Mouse (Mus musculus) embryonic facial prominence, embryonic 15.5 days (tissue): ENCODE measurements around the gene Myef2. TPM values are rescaled to one million over a fixed set of nuclear protein-coding genes. Genes with fewer than 3 reads are reported as not detected.
"Not testable (repeated sequence)": the region's sequence is repeated elsewhere in the genome, so short reads cannot be mapped to it uniquely, and the experiment has no call there.

ENCODE experiments used
- ATAC-seq: fragments of 200-750 bp; cut with Nextera tagmentation; 2 replicates; pipeline ENCODE4 v1.8.0; 2017; ENCODE audit warnings: low read depth, moderate TSS enrichment; ENCODE audit not compliant: insufficient number of reproducible peaks, low FRiP score, low TSS enrichment
- H3K27ac ChIP-seq: fragments of 300-500 bp; sonication (generic); replicated peaks from 2 replicates; pipeline ENCODE4 v1.5.1; 2015; ENCODE audit warnings: mild to moderate bottlenecking, inconsistent platforms
- H3K27me3 ChIP-seq: fragments of 300-500 bp; sonication (generic); 2 replicates; pipeline ENCODE4 v1.6.1; 2015; ENCODE audit warnings: inconsistent platforms
- H3K36me3 ChIP-seq: fragments of 300-500 bp; sonication (generic); 2 replicates; pipeline ENCODE4 v1.6.1; 2015; ENCODE audit warnings: mild to moderate bottlenecking, inconsistent platforms
- H3K4me1 ChIP-seq: fragments of 300-500 bp; sonication (generic); 2 replicates; pipeline ENCODE4 v1.6.1; 2015; ENCODE audit warnings: inconsistent platforms
- H3K4me2 ChIP-seq: fragments of 300-500 bp; sonication (generic); replicated peaks from 2 replicates; pipeline ENCODE4 v1.6.1; 2015; ENCODE audit warnings: mild to moderate bottlenecking, inconsistent platforms
- H3K4me3 ChIP-seq: fragments of 300-500 bp; sonication (generic); replicated peaks from 2 replicates; pipeline ENCODE4 v1.5.1; 2015; ENCODE audit warnings: mild to moderate bottlenecking, inconsistent platforms
- H3K9ac ChIP-seq: fragments of 300-500 bp; sonication (generic); 2 replicates; pipeline ENCODE4 v1.6.1; 2015; ENCODE audit warnings: inconsistent platforms
- H3K9me3 ChIP-seq: fragments of 300-500 bp; sonication (generic); replicated peaks from 2 replicates; pipeline ENCODE4 v1.6.1; 2016; ENCODE audit warnings: inconsistent platforms
- WGBS: fragments of 180-500 bp; shearing (Covaris S2); methylation state at CpG from one replicate; pipeline ENCODE4 v1.1.7; 2015; 5-methylcytosine and 5-hydroxymethylcytosine counted together
- polyA plus RNA-seq: library from polyadenylated mRNA; unstranded; fragments of >200 nt; fragmentation: Nextera tagmentation; extraction: Ambion mirVana; gene quantifications from 2 replicates; pipeline ENCODE4 v1.2.1, GENCODE M21; 2015

The Myef2 gene
- polyA plus RNA-seq, 1 experiment from 2014 or later = 79.2 TPM

DNA sequence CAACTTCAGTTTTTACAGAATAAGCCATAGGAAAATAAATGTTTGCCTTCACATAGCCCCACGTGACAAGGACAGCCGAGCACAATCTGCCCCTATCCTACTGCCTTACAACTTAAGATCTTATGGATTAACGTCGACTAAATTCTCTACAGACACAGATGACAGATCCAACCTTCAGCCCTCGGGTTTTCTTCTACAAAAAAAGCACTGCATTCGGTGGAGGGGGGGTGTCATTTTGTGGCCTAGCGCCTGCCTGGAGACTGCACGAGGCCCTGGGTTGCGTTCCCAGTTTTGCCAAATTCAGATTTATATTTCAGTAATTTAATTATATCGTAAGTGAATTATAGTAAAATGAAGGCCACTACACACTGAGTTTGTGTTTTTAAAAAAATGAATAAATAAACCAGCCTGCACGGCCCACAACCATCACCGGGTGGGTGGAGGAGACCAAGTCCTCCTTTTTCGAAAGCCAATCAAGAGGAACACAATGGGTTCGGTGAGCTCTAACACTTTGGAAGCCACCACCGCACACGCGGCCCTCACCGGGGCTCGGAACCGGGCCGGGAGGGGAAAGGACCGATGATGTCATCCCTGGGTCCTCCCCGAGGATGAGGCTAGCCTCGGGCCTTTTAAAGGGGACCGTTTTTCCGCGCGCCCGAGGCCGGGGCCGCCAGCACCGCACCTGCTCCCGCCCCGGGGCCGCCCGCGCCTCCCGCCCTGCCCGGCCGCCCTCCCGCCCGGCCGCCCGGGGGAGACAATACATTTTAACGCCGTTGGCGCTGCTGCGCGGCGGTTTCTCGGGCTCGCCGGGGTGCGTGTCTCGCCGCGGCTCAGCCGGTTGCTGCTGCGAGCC is 611 bp downstream of the Myef2 start:
- H3K9me3 ChIP-seq = no peaks in the 10 kb centered on the region
- H3K4me1 ChIP-seq = no peaks in the 10 kb centered on the region
- H3K4me3 ChIP-seq = peak overlapping the region; percentile 77
- no peaks in the 10 kb centered on the region for H3K27me3 ChIP-seq
- peak overlapping the region; percentile 76 for H3K9ac ChIP-seq
- peak; percentile 81 for ATAC-seq
- peak overlapping the region; percentile 68 for H3K4me2 ChIP-seq
- H3K27ac ChIP-seq = peak overlapping the region; percentile 89
- WGBS = under 1% methylated on average over 44 of the region's 59 CpGs
- no peaks in the 10 kb centered on the region for H3K36me3 ChIP-seq

DNA sequence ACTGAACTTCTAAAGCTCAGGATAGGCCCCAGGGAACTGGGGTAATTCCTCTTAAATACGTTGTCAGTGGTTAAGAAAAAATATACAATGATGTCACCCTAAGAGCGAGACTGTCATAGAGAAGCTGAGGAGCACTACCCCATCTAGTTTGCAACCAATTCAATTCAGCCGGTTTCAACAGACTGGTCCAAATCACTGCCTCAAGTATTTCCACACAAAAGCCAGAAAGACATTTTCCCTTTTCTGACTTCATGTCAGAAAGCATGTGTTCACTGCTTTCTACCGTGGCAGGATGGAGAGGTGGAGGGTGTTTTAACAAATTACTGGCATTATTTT is 1.2 kb downstream of the Myef2 start:
- H3K36me3 ChIP-seq = no peaks in the 10 kb centered on the region
- no peaks in the 10 kb centered on the region for H3K27me3 ChIP-seq
- no peaks in the 10 kb centered on the region for H3K9me3 ChIP-seq
- H3K27ac ChIP-seq = peak overlapping the region; percentile 89
- WGBS = 4% methylated on average over 4 of the region's 4 CpGs
- peak overlapping the region; percentile 68 for H3K4me2 ChIP-seq
- peak overlapping the region; percentile 76 for H3K9ac ChIP-seq
- H3K4me1 ChIP-seq = no peaks in the 10 kb centered on the region
- peak overlapping the region; percentile 77 for H3K4me3 ChIP-seq
- ATAC-seq = no peak

DNA sequence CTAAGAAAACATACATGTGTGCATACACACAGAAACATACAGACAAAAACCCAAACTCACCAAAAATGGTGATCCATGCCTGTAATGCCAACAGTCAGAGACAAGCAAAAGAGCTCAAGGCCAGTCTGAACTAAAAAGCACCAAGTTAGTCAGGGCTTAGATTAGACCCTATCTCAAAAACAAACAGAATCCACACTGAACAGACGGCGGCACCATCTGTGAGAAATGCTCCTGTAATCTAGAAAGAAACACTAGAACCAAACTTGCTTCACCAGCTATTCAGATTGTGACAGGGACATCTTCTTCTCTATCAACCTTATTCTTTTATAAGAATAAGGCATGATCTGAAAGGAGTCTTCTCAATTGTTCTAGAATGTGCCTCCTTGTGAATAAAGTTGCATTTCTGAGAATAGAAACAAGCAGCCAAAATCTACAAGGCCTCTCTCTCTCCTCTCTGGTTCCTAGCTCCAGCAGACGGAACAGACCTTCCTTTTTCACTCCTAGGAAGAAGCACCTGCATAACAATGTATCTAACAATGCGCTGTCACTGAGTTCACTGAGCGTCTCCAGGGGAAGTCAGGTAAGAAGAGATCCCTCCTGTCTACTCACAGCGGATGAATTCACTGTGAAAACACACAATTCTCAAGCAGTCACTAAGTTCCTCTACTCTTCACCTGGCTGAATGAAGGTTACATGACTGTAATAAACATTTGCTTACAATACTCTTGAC is 3.9 kb downstream of the Myef2 start:
- no peak overlapping the region for H3K4me2 ChIP-seq
- no peaks in the 10 kb centered on the region for H3K4me1 ChIP-seq
- WGBS = 79% methylated on average over 6 of the region's 6 CpGs
- H3K9me3 ChIP-seq = no peaks in the 10 kb centered on the region
- no peak overlapping the region for H3K4me3 ChIP-seq
- H3K36me3 ChIP-seq = peaks cover 11% of the 10 kb centered on the region; the same call in 1 of the 2 replicates
- no peak overlapping the region for H3K9ac ChIP-seq
- ATAC-seq = no peak
- no peak overlapping the region for H3K27ac ChIP-seq
- H3K27me3 ChIP-seq = no peaks in the 10 kb centered on the region

DNA sequence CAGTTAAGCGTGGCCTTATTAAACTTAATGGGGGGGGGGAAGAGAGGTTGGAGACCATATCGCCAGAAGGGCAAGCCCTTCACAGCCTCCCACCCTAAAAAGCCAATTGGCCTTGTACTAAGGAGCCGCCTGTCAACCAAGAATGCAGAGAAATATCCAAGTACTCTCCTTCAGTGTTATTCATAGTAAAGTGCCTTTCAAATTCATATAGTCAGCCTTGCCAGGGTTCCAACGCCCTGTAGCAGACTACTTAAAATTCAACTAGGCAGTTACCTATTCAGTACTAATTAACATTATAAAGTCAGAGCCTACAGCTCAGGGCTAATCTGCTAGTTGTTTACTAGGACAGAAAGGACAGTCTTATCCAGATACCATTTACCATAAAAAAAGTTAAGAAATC is 16.9 kb downstream of the Myef2 start:
- not testable (repeated sequence) for H3K4me2 ChIP-seq, H3K27ac ChIP-seq, H3K9ac ChIP-seq, ATAC-seq, H3K9me3 ChIP-seq, H3K4me1 ChIP-seq, H3K4me3 ChIP-seq, H3K27me3 ChIP-seq
- 96% methylated on average over 4 of the region's 4 CpGs for WGBS
- H3K36me3 ChIP-seq = peaks cover 40% of the 10 kb centered on the region

DNA sequence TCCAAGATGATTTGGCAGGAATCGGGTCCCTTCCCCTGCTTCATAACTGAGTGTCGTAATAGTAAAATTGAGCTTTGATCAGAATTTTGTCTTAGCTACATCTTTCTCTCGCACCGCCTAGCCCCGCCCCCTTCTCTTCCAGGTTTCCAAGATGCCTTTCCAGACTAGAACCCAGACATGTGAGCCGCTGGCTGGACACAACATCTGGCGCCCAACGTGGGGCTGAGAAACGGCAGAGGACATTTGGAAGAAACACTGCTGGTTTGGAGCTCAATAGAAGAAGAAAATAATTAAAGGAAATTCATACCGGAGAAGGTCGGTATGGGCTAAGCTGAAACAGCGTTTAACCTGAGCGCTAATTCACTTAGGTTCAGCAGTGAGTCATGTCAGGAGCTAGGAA is 19.0 kb downstream of the Myef2 start:
- not testable (repeated sequence) for H3K27ac ChIP-seq, H3K4me2 ChIP-seq, H3K9ac ChIP-seq, H3K27me3 ChIP-seq, H3K4me3 ChIP-seq, H3K4me1 ChIP-seq, H3K9me3 ChIP-seq, ATAC-seq
- WGBS = 93% methylated on average over 13 of the region's 13 CpGs
- peaks cover 47% of the 10 kb centered on the region for H3K36me3 ChIP-seq

DNA sequence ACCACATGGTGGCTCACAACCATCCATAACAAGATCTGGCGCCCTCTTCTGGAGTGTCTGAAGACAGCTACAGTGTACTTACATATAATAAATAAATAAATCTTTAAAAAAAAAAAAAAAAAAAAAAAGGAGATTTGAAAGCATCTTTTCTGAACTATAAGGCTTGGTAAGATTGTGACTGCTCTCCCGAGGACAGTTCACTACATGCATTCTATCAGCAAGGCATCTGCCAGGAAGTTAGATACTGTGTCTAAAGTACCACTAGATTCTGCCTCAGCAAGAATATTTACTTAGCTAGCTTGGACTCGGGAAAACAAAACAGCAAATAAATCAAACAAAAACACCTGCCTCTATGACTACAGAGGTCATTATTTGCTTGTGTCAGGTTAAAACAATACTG is 31.3 kb downstream of the Myef2 start:
- H3K9me3 ChIP-seq, H3K27me3 ChIP-seq, ATAC-seq, H3K4me2 ChIP-seq, H3K4me1 ChIP-seq, H3K4me3 ChIP-seq, H3K27ac ChIP-seq, H3K9ac ChIP-seq: not testable (repeated sequence)
- H3K36me3 ChIP-seq = peaks cover 33% of the 10 kb centered on the region
- WGBS = 85% methylated on average over 3 of the region's 3 CpGs

DNA sequence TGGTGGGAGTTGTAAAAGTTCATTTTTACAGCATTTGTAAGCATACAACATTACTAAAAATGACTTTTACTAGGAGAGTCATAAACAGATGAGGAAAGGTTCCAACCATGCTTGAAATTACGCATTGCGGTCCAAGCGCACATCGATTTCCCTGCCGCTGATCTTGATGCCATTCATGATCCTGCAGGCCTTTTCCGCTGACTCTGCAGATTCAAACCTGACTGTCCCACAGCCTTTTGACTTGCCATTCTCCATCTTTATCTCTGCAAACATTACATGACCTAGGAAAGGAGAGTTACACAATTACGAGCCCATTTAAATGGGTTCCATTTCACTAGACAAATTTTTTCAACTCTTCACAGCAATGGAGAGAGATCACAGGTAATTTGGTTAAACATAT is 34.7 kb downstream of the Myef2 start:
- Histone ChIP-seq H3K27ac (no peak overlapping the region), H3K9me3 (no peaks in the 10 kb centered on the region), H3K27me3 (no peaks in the 10 kb centered on the region), H3K9ac (no peak overlapping the region), H3K36me3 (peaks cover 28% of the 10 kb centered on the region), H3K4me1 (no peaks in the 10 kb centered on the region), H3K4me3 (no peak overlapping the region), H3K4me2 (no peak overlapping the region)
- WGBS = 96% methylated on average over 7 of the region's 7 CpGs
- no peak for ATAC-seq

DNA sequence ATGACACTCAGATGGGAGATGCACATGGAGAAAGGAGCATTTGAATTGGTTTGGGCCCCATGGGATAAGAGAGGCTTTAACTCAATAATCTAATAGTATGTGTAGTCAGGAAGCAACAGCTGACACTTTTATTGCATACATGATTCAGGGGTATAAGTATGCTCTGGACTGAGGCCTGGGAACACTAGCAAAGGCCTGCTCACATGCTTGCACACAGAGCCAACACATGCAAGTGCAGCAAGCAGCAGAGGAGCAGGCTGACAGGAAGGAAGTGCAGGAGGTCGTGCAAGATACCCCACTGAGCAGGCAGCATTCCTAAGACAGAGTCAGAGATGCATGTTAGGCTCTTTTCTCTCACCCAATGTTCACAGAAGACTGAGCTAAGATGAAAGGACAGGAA is 39.6 kb downstream of the Myef2 start:
- H3K4me3 ChIP-seq = no peak overlapping the region
- peaks cover 21% of the 10 kb centered on the region for H3K36me3 ChIP-seq
- no peak overlapping the region for H3K9ac ChIP-seq
- H3K27me3 ChIP-seq = no peaks in the 10 kb centered on the region
- no peak overlapping the region for H3K27ac ChIP-seq
- H3K9me3 ChIP-seq = no peaks in the 10 kb centered on the region
- WGBS = 17% methylated on average over 1 of the region's 1 CpGs
- H3K4me1 ChIP-seq = no peaks in the 10 kb centered on the region
- no peak for ATAC-seq
- no peak overlapping the region for H3K4me2 ChIP-seq

DNA sequence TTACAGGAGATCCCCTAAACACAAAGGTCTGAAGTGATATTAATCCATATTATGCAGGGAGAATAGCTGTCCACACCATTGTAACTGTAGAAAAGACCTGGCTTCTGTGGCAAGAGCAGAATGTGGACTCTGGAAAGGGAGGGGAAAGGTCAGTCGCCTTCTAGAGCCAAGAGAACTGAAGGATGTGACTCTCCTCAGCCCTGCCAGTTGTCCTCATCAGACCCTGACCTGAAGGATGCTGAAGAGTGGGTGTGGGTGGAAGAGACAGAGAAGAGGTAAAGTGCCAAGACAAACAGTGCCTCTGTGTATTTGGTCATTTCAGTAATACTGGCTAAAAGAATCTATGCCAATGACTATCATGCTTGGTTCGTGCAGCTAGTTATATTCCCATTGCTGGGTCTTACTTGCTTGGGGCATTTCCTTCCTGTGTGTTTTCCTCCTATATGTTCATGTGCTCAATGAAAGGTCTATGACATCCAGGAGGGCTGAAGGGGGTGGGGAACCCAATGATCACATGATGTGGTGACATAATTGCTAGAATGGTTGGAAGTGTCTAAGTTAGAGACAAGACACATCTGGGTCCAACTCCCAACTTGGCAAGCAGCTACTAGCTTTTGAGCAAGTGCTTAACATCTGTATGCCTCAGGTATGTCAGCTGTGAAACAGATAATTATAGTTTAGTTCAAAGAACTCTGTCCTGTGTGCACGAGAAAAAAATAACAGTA is 50.2 kb downstream of the Myef2 start:
- no peak overlapping the region for H3K4me3 ChIP-seq
- no peak overlapping the region for H3K9ac ChIP-seq
- no peaks in the 10 kb centered on the region for H3K36me3 ChIP-seq
- H3K4me2 ChIP-seq = no peak overlapping the region
- no peaks in the 10 kb centered on the region for H3K4me1 ChIP-seq
- ATAC-seq = no peak
- 69% methylated on average over 3 of the region's 3 CpGs for WGBS
- H3K27ac ChIP-seq = no peak overlapping the region
- H3K27me3 ChIP-seq = no peaks in the 10 kb centered on the region
- no peaks in the 10 kb centered on the region for H3K9me3 ChIP-seq

DNA sequence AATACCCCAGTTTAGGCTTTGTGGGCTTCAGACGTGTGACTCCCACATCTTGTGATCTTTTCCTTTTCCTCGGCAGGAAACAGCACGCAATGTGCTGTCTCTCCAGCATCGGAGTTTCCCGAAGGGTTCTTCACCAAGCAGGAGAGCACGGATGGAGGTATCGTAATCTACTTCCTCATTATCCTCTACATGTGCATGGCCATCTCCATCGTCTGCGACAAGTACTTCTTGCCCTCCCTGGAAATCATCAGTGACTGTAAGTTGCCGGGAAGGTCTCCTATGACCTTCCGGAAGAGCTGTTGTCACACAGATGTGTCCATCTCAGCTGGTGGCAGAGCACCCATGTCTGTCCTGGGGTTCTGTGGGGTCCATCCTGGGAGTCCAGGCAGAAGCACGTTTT is 54.8 kb downstream of the Myef2 start:
- Histone ChIP-seq H3K4me3 (no peak overlapping the region), H3K9ac (no peak overlapping the region), H3K36me3 (no peaks in the 10 kb centered on the region), H3K27me3 (no peaks in the 10 kb centered on the region), H3K4me2 (no peak overlapping the region), H3K4me1 (no peaks in the 10 kb centered on the region), H3K27ac (no peak overlapping the region), H3K9me3 (no peaks in the 10 kb centered on the region)
- ATAC-seq = no peak
- 85% methylated on average over 12 of the region's 12 CpGs for WGBS

DNA sequence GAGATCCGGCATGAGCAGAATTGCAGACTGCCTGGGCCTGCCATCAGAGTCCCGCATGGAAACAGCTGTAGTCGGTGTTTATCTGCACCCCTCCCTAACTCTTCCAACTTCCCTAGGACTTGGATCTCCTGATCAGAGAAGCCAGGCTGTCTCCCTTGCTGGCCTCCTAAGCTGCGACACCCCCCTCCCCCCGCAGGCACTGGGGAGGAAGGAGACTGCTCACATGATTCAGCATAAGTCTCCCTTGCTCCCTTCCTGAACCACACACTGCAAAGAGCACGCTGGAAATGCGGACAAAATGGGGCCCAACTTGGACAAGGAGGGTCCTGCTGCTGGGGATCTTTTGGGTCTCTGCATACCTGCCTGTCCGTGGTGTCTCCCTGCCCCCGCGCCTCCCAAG is 55.6 kb downstream of the Myef2 start, which contains the start of gene Slc24a5:
TSS of gene Slc24a5 (plus strand) at position 231 of the 400 bp plus-strand sequence.
- no peak within 1 kb of the TSS for H3K9ac ChIP-seq
- no peak for ATAC-seq
- H3K36me3 ChIP-seq = no peaks in the 10 kb centered on the region
- no peak within 1 kb of the TSS for H3K4me3 ChIP-seq
- no peak within 1 kb of the TSS for H3K4me2 ChIP-seq
- no peaks in the 10 kb centered on the region for H3K27me3 ChIP-seq
- no peaks in the 10 kb centered on the region for H3K4me1 ChIP-seq
- WGBS = 58% methylated on average over 10 of the region's 10 CpGs
- no peak within 1 kb of the TSS for H3K27ac ChIP-seq
- H3K9me3 ChIP-seq = no peaks in the 10 kb centered on the region
